Mouse (Mus musculus) intestine, postnatal 0 days (tissue): ENCODE measurements at regions not wholly inside any gene's neighbourhood (a gene's known extent, or its start where the extent isn't known, plus 50 kb on each side); places are given as distances from the start of the nearest gene placed in this dataset.

Experiments
- ATAC-seq: fragments of 200-750 bp; cut with Nextera tagmentation; 2 replicates; pipeline ENCODE4 v1.8.0; 2017; ENCODE audit warnings: mild to moderate bottlenecking, moderate TSS enrichment, moderate library complexity
- H3K27ac ChIP-seq: fragments of 300-500 bp; sonication (generic); 2 replicates; pipeline ENCODE4 v1.5.1; 2014; ENCODE audit warnings: mild to moderate bottlenecking, low read depth, low read length, moderate library complexity
- H3K27me3 ChIP-seq: fragments of 300-500 bp; sonication (generic); replicated peaks from 2 replicates; pipeline ENCODE4 v1.6.1; 2014; ENCODE audit warnings: low read length, mixed read lengths; ENCODE audit not compliant: control insufficient read depth, insufficient read depth
- H3K36me3 ChIP-seq: fragments of 300-500 bp; sonication (generic); 2 replicates; pipeline ENCODE4 v1.6.1; 2014; ENCODE audit warnings: mild to moderate bottlenecking, moderate library complexity; ENCODE audit not compliant: control insufficient read depth, insufficient read depth
- H3K4me1 ChIP-seq: fragments of 300-500 bp; sonication (generic); replicated peaks from 2 replicates; pipeline ENCODE4 v1.6.1; 2014; ENCODE audit warnings: antibody characterized with exemption, low read length, mixed read lengths; ENCODE audit not compliant: control insufficient read depth, insufficient read depth
- H3K4me2 ChIP-seq: fragments of 300-500 bp; sonication (generic); replicated peaks from 2 replicates; pipeline ENCODE4 v1.6.1; 2014; ENCODE audit warnings: low read depth, mild to moderate bottlenecking, moderate library complexity
- H3K4me3 ChIP-seq: fragments of 300-500 bp; sonication (generic); 2 replicates; pipeline ENCODE4 v1.5.1; 2014; ENCODE audit warnings: low read depth, low read length
- H3K9ac ChIP-seq: fragments of 300-500 bp; sonication (generic); 2 replicates; pipeline ENCODE4 v1.6.1; 2014; ENCODE audit warnings: mild to moderate bottlenecking, low read depth, low read length
- H3K9me3 ChIP-seq: fragments of 300-500 bp; sonication (generic); 2 replicates; pipeline ENCODE4 v1.6.1; 2016; ENCODE audit warnings: mixed run types; ENCODE audit not compliant: control insufficient read depth
- CTCF ChIP-seq: sonication (generic); IDR thresholded peaks from 2 replicates; pipeline ENCODE4 v1.5.1; 2016; ENCODE audit warnings: low read depth, mild to moderate bottlenecking, control low read depth, antibody characterized with exemption, moderate library complexity
- WGBS: fragments of 180-500 bp; shearing (Covaris S2); extraction: QIAGEN DNeasy Blood & Tissue Kit; methylation state at CpG from one replicate; pipeline ENCODE4 v1.1.7; 2014; 5-methylcytosine and 5-hydroxymethylcytosine counted together

DNA sequence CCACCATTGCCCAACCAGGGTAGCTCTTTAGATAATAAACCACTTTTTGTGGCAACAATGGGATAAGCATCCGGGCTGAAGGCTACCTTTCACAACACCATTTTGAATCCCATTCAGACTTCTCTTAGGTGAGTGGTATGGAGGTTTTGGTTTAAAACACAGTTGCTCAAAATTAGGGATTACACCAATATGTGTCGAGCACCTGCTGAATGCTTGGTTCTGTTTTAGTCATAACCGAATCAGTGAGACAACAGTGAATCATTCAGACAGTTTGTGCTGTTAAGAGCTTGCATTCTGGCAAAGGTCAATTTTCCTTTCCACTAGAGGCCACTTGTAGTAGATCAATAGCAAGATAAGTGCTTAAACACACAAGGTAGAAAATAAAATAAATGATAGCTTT, 561.2 kb upstream of the Gm9747 start:
- no peak for TF ChIP-seq CTCF
- Histone ChIP-seq H3K9me3 (no peaks in the 10 kb centered on the region), H3K4me3 (no peak overlapping the region), H3K36me3 (no peaks in the 10 kb centered on the region), H3K27me3 (no peaks in the 10 kb centered on the region), H3K27ac (no peak overlapping the region), H3K4me1 (no peaks in the 10 kb centered on the region), H3K9ac (no peak overlapping the region), H3K4me2 (no peak overlapping the region)
- ATAC-seq, result no peak
- WGBS, result 73% methylated on average over 3 of the region's 3 CpGs

DNA sequence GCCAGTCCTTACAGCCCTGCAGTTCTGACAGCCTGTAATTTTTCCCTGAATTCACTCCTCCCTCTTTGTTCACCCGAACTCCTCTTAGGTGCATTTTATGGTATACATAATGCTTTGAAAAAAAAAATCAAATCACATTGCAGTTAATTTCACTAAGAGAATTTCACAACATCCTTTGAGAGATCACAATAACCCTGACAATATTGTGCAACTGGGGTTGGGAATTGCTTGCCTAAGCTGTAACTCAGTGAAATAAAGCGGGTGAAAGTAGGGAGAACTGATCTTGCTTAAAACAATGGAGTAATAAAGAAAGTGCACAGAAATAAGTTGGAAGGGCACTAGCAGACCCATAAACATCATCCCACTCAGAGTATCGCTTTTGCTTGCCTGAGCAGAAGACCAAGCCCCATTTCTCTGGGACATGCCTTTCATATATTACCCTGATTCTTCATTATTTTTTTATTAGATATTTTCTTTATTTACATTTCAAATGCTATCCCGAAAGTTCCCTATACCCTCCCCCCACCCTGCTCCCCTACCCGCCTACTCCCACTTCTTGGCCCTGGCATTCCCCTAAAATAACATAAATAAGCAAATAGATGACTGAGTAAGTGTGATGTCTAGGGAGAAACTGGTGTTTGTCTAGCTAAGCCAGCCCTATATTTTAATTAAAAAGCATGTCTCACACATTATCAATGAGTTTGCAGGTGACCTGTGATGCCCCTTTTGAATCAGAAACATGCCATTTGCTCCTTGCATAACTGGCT, 557.2 kb upstream of the Gm9747 start:
- H3K9ac ChIP-seq, result no peak overlapping the region

GRCm38 (mm10) chr1:81677768-81678400, 555.0 kb upstream of the Gm9747 start:
- Histone ChIP-seq H3K4me1 (no peaks in the 10 kb centered on the region), H3K9ac (no peak overlapping the region), H3K9me3 (no peaks in the 10 kb centered on the region), H3K36me3 (no peaks in the 10 kb centered on the region), H3K27ac (no peak overlapping the region), H3K27me3 (no peaks in the 10 kb centered on the region), H3K4me2 (no peak overlapping the region), H3K4me3 (no peak overlapping the region)
- no peak for TF ChIP-seq CTCF
- 54% methylated on average over 1 of the region's 1 CpGs for WGBS
- ATAC-seq, result no peak

More for the DNA sequence above, 557.2 kb upstream of the Gm9747 start:
- Histone ChIP-seq H3K4me3 (no peak overlapping the region), H3K27ac (no peak overlapping the region), H3K4me2 (no peak overlapping the region), H3K36me3 (no peaks in the 10 kb centered on the region), H3K9me3 (no peaks in the 10 kb centered on the region), H3K27me3 (no peaks in the 10 kb centered on the region), H3K4me1 (no peaks in the 10 kb centered on the region)
- no peak for ATAC-seq
- TF ChIP-seq CTCF, result no peak
- WGBS, result 60% methylated on average over 5 of the region's 5 CpGs

GRCm38 (mm10) chr1:81696129-81696528, 536.8 kb upstream of the Gm9747 start:
- H3K9ac ChIP-seq, result no peak overlapping the region
- H3K27me3 ChIP-seq, result no peaks in the 10 kb centered on the region
- H3K9me3 ChIP-seq, result no peaks in the 10 kb centered on the region
- no peak overlapping the region for H3K27ac ChIP-seq
- no peak for TF ChIP-seq CTCF
- ATAC-seq, result no peak
- H3K36me3 ChIP-seq, result no peaks in the 10 kb centered on the region
- no peak overlapping the region for H3K4me3 ChIP-seq
- H3K4me1 ChIP-seq, result no peaks in the 10 kb centered on the region
- no peak overlapping the region for H3K4me2 ChIP-seq

- Histone ChIP-seq H3K27me3 (no peaks in the 10 kb centered on the region), H3K36me3 (no peaks in the 10 kb centered on the region), H3K4me1 (no peaks in the 10 kb centered on the region), H3K27ac (no peak overlapping the region), H3K9me3 (no peaks in the 10 kb centered on the region; the same call in 1 of the 2 replicates), H3K9ac (no peak overlapping the region), H3K4me3 (no peak overlapping the region), H3K4me2 (no peak overlapping the region)
- 89% methylated on average over 4 of the region's 4 CpGs for WGBS
- no peak for TF ChIP-seq CTCF
- no peak for ATAC-seq
Observed at GRCm38 (mm10) chr1:81709169-81709568, 523.7 kb upstream of the Gm9747 start.

DNA sequence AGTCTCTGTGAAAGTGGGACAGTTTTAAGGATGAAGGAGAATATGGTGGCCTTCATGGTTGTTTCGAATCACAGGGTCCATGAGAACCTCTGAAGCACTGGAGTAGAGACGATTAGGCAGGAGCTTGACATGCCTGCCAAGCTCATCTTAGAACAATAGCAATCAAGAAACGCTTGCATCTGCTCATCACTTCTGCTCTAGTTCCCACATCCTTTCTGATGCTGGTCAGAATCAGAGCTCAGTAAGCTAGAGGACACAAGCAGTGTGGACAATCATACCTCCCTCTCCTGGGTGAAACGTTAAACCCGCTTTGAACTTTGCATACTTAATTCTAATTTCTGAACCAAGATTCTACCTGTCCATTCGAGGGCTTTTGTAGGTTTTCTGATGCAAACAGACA, 515.8 kb upstream of the Gm9747 start:
- H3K9me3 ChIP-seq, result no peaks in the 10 kb centered on the region
- no peaks in the 10 kb centered on the region for H3K36me3 ChIP-seq
- no peak for TF ChIP-seq CTCF
- WGBS, result 83% methylated on average over 6 of the region's 6 CpGs
- H3K4me3 ChIP-seq, result no peak overlapping the region
- no peak overlapping the region for H3K4me2 ChIP-seq
- no peak overlapping the region for H3K9ac ChIP-seq
- no peak overlapping the region for H3K27ac ChIP-seq
- no peak for ATAC-seq
- no peaks in the 10 kb centered on the region for H3K27me3 ChIP-seq
- H3K4me1 ChIP-seq, result no peaks in the 10 kb centered on the region
